Mouse (Mus musculus) G1E (cell line): ENCODE measurements around the gene Dpp8.

Experiments
- CTCF ChIP-seq: IDR thresholded peaks from 2 replicates; pipeline ENCODE4 v1.5.1; 2012; ENCODE audit warnings: low read depth, low read length, inconsistent platforms, mixed read lengths
- GATA1 ChIP-seq: IDR thresholded peaks from 2 replicates; pipeline ENCODE4 v1.6.1; 2012; ENCODE audit warnings: borderline replicate concordance, low read length, inconsistent platforms, mixed read lengths

- TF ChIP-seq CTCF: no peak
- no peak for TF ChIP-seq GATA1
Observed at GRCm38 (mm10) chr9:65050981-65051380, 18.8 kb downstream of the Dpp8 start.
